Mouse (Mus musculus): ENCODE results near the gene Pitx3.

DNA sequence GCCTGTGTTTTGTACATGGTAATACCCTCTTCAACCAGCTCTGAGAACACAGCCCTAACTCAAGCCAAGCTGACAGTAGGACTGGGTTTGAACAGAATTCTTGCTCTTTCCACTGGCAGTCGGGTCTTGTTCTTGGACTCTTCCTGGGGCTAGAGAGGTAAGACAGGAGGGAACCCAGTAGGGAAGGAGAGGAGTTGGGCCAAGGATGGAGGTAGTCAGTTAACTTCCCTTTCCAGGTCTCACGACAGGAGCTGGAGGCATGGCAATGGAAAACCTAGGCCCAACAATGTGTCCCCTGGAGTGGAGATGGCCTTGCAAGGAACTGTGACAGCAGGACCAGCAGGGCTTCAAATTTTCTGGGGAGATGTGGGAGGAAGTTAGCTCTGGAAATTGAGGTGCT is 7.8 kb downstream of the Pitx3 start:
- TF ChIP-seq CTCF (IDR thresholded peaks at IDR 0.05; ENCODE audit: insufficient read depth, low read depth, low read length) (no peak), POLR2A (IDR thresholded peaks at IDR 0.05; ENCODE audit: insufficient read depth, low read depth, low read length) (no peak)
